Mouse (Mus musculus): ENCODE measurements around the gene Stk11ip.
A peak's percentile ranks its signal among the peaks of the same experiment; 100 is the strongest.

The Stk11ip gene

GRCm38 (mm10) chr1:75541496-75541895 is 20.2 kb downstream of the Stk11ip start:
- DNase-seq (ENCODE audit: low read depth) = no peak

DNA sequence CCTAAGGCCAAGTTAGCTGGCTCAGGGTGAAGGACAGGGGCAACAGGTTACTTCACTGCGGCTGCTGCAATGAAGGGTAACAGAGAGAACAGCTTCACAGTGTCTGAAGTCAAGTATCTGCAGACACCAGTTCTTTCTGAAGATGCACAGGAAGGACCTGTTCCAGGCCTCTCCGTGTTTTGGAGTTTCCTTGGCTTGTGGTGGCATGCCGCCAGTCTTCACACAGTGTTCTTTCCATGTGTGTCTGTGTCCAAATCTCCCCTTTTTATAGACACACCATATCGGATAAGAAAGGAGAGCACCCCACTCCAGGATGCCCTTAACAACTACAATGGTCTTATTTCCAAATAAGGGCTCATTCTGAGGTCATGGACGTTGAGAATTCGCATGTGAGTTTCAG is 23.0 kb downstream of the Stk11ip start:
- DNase-seq (ENCODE audit: low read depth) = no peak

DNA sequence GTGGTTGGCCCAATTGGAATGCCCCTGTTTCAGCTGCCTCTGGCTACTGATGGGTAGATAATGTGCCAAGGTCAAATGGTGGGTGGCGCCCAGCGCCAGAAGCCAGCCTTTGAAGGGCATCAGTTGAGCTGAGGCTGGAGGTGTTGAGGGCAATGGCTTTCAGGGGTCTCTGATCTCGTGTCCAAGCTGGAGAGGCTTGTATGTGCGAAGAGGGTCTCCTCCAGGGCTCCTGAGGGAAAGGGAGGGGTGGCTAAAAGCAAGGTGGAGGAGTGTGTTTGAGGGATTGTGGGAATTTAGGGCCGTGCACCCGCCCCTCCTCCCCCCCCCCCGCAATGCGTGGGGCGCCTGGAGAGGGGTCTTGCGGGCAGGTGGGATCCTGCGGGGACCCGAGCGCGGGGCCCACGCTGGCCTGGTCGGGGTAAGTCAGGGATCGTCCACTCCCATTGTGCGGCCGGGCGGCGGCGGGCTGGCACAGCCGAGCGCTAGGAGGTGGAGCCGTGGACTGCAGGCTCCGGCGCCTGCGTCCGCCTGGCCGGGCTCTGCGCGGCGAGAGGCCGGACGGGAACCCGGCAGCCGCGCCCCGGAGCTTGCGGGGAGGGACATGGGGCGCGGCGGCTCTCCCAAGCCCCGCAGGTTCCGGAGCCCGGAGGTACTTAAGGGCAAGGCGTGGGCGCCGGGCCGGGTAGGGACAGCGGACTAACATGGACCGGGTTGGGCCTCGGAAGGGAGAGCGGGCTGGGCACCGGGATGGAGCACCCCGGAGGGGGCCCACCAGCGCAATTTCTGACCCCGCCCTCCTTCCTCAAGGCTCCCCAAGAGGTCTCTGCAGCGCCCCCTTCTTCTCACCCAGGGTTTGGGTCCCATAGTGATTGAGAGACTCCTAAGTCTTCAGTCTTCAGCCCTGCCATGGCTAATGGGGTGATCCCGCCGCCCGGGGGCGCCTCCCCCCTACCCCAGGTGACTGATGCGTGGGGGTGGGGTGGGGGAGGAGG is 24.9 kb downstream of the Stk11ip start, which contains the start of gene Slc4a3:
Gene Slc4a3, plus strand, starts transcription at position 302 of the 992 bp plus-strand sequence.
- no peak for DNase-seq (ENCODE audit: low read depth)

GRCm38 (mm10) chr1:75547351-75547750 is 26.0 kb downstream of the Stk11ip start:
- DNase-seq (ENCODE audit: low read depth) = no peak

DNA sequence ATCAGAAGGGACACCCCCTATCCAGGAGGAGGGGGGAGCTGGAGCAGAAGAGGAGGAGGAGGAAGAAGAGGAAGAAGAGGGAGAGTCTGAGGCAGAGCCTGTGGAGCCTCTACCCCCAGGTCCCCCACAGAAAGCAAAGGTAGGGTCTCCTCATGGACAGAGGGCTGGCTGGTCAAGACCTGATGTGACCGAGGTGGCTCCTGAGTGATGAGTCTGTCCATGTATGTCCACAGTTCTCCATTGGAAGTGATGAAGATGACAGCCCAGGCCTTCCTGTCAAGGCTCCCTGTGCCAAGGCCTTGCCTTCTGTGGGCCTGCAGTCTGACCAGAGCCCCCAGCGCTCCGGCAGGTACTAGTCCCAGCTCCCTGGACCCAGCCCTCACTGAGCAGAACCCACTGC is 26.8 kb downstream of the Stk11ip start:
- DNase-seq (ENCODE audit: low read depth) = no peak

DNA sequence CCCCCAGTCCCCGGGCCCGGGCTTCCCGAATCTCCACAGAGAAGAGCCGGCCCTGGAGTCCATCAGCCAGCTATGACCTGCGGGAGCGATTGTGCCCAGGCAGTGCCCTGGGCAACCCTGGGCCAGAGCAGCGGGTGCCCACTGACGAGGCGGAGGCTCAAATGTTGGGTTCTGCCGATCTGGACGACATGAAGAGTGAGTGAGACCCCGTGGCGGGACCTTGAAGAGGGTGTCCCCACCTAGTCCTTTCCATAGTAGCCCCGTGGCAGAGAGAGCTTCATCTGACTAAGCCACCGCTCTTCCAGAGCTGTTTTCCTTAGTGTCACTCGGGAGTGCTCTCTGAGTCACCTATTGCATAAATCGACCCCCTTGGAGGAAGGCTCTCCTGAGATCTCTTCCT is 27.5 kb downstream of the Stk11ip start:
- no peak for DNase-seq (ENCODE audit: low read depth)

DNA sequence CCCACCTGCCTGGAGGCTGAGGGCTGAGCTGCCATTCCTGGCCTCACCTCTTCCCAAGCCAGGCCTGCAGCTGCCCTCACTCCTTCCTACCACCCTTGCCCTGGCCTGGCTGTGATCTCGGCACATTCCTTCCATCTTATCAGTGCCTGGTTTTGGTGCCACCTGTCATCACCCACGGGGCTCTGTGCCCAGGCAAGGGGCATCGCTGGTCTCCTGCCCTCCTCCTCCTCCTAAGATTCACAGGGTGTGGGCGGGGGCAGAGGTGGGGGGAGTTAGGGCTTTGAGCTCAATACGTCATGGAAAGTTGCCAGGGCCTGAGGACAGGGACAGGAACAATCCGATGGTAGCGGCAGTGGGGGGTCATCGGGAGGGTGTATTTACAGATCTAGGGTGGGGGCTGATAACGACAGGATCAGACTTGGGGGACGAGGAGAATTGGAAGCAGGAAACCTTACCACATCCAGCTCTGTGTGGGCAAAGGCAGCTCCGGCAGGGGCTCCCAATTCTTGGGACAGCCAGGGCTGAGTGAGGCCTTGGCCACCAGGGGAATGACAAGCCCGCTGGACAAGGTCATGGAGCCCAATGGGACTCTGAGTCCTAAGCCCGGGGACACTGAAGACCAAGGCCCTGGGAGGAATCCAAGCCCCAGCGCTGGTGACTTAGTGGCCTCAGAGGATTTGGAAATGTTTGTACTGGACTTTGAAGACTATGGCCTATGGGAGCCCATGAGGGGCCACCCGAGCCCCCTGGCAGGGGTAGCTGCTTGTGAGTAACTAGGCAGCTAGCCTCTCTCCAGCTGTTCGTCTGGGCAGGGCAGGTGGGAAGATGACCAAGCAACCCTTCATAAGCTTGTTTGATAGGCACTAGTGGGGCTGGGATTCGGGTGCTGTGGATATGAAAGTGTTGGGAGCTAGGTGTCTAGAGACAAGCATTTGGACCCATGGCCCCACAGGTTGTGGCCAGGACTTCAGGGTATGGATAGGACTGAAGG is 28.3 kb downstream of the Stk11ip start:
- DNase-seq (ENCODE audit: low read depth) = no peak

- DNase-seq (ENCODE audit: low read depth) = no peak
These were observed 29.3 kb downstream of the Stk11ip start for GRCm38 (mm10) chr1:75550586-75550985.

DNA sequence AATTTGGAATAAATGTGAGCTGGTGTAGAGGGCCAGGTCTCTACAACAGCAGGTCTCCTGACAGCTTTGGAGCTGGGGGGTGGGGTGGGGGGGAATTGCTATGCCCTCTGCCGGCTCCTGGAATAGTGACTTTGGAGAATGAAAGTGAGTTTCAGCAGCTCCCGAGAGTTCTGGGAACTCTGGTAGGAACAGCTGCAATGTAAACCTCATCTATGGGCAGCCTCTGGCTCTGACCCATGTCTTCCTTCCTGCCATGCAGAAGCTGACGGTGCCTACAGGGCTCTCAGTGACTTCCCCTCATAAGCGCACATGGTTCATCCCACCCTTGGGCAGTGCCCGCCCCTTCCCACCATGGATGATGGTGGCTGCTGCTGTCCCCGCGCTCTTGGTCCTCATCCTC is 34.4 kb downstream of the Stk11ip start:
- no peak for DNase-seq (ENCODE audit: low read depth)

DNA sequence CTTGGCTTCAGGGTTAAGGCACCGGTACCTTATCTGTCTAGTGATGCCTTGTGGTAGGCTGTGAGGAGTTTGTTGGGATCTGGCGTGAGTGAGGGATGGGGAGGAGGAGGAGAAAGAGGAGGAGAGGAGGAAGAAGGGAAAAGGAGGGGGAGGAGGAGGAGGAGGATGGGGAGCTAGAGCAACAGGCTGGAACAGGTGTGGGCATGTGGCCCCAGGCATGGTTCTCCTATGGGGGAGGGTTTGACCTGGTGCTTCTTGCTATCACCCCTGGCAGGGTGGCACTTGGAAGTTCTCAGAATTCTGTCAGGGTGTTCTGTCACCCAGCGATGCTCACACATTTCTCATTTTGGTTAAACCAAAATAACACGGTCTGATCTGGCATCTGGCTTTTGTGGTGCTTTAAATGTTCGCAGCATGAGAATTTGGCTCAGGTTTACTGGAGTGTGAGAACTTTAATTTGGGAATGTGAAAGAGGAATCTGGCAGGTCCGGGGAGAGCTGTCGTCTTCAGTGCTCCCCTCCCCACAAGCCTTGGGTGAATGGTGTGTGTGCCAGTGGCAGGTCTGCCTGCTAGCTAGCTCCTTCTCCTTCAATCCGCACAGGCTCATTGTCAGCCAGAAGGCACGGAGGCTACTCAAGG is 34.9 kb downstream of the Stk11ip start:
- DNase-seq (ENCODE audit: low read depth) = no peak

GRCm38 (mm10) chr1:75557041-75557440 is 35.7 kb downstream of the Stk11ip start:
- no peak for DNase-seq (ENCODE audit: low read depth)

- DNase-seq (ENCODE audit: low read depth) = no peak
These were observed 37.3 kb downstream of the Stk11ip start for GRCm38 (mm10) chr1:75558388-75559178.

DNA sequence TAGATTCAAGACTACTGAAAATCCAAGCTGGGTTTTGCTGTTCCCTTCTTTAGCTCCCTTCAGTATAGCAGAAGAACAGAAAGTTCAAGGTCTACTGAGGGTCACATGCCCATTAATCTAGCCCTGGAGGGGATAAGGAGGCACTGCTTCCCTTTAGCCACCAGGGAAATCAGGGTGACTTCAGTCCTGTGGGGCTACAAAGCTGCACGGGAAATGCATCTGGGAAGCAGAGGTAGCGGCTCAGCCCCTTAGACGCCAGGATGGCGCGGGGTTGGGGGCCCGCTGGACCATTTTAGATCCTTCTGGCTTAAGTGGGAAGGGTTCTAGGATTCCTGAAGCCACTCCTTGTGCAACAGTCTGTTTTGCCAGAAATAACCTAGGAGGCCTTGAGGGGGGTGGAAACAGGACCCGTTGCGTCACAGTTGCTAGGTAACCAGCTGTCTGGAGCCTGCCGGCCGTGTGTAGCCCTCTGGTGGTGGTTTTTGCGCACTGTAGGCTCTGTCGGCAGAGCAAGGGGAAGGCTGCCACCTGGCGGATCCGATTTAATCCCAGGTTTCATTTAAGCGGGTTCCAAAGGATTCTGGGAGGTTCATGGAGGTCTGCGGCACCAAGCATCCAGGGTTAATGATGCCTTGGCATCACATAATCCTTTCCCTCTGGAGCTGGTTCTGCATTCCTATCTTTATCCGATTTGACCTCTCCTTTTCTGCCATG is 38.0 kb downstream of the Stk11ip start:
- peak; percentile 82 for DNase-seq (ENCODE audit: low read depth)

GRCm38 (mm10) chr1:75560206-75560913 is 39.0 kb downstream of the Stk11ip start:
- no peak for DNase-seq (ENCODE audit: low read depth)

DNA sequence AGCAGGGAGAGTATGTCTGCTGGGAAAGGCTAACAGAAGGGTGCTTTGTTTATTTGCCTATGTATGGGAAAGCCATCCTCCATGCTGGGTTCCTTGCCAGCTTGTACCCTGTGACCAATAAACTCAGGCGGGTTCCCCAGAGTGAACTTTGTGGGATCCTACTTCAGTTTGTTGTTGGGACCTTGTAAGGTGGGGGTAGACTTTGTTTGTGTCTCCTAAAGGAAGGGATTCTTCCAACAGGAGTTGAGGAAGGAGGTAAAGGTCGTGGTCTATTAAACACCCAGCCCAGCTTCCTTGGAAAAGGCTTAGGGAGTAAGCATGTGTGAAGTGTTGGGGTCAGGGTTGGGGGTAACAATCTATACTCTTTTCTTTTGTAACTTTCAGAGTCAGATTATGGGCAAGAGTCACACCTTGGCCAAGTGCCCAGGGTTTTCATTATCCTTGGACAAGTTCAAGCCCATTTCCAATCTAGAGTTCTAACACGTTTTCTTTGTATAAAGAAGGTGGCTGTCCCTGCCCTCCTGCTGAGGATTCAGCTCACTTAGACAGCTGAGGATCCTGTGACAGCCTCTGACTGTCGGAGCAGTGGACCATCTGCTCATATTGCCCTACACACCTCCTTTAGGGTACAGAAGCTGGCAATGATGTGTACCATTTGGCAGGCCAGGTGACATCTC is 40.0 kb downstream of the Stk11ip start:
- DNase-seq (ENCODE audit: low read depth) = no peak

GRCm38 (mm10) chr1:75561898-75562238 is 40.5 kb downstream of the Stk11ip start:
- no peak for DNase-seq (ENCODE audit: low read depth)

- DNase-seq (ENCODE audit: low read depth) = no peak
These were observed 42.8 kb downstream of the Stk11ip start for GRCm38 (mm10) chr1:75564102-75564501.

DNA sequence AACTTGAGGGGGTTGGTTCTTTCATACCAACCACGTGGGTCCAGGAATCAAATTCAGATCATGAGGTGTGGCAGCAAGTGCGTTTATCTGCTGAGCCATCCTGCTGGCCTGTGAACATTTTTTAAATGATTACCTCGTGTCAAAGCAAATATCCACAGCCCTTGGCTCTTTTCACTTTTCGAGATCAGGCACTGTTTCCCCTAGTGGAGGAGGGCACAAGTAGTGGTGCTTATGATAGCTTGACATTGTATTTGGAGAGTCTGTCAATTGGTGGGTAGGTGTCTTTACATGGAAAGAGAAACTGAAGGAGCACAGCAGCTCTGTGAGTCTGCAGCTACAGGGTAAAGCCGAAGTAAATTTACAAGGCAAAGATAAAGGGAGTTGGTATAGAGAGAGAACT is 43.6 kb downstream of the Stk11ip start:
- DNase-seq (ENCODE audit: low read depth) = no peak

GRCm38 (mm10) chr1:75565616-75566015 is 44.3 kb downstream of the Stk11ip start:
- DNase-seq (ENCODE audit: low read depth) = no peak
